Mouse (Mus musculus) monocyte, adult 2 months (primary cell): ENCODE results near the gene Nlgn3.
A peak's percentile ranks its signal among the peaks of the same experiment; 100 is the strongest.

Experiments
- DNase-seq, 2 experiments: peaks; one replicate each; pipeline ENCODE4 v3.0.0; 2022; ENCODE audit warnings: low spot score in 2 of 2, low read depth in 1 of 2

Gene Nlgn3

DNA sequence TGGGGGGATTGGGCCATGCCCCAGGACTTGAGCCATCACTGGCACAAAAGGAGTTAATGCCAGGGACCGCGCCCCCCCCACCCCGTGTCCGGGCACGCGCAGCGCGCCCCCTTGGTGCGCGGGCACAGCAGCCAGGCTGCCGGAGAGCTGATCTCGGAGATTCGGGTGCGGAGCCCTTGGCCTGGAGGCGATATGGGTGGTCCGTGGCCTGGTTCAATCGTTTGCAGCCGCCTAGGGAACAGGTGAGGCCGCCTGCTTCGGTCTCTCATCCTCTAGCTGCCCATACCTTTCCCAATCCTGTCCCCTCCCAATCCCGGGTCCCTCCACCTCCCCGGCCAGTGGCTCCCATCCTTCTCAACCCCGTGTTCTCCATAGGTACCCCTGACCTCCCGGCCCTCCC, at the start of gene Nlgn3:
Nlgn3 (plus strand) TSS at position 114 of the 400 bp plus-strand sequence.
- no peak for DNase-seq

DNA sequence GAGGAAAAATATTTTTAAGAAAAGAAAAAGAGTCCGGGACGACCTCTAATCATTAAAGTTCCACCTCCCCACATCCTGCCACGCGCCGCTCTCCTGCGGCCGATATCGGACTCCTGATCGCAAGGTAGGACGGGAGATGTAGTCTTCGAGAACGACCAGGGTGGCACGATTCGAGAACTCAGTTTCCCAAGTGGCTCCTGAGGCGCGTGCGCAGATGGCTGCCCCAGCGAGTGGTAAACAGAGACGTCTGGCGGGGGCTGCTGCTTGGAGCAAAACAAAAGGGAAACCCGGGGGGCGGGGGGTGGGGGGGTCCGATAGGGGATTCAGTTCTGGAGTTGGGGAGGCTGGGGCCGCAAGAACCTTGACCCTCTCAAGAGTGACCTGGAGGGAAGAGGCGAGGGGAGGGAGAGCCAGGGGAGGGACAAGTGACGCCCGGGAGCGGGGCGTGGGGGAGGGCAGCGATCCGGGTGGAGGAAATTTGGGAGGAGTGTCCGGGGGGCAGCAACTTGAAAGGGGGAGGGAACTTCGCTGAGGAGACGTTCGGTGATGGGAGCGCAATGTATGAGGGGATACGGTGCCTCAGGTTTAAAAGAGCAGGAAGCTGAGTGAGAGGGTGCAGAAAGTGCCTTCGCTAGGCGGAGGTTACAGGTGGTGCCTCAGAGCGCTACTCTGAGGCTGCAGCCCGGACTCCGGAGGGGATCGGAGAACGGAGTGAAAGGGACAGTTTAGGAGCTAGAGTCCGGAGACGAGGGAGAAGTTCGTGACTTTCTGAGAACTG, 44.8 kb upstream of the Nlgn3 start, which contains the start of gene Foxo4:
Foxo4 (plus strand) TSS at position 577 of the 778 bp plus-strand sequence.
- DNase-seq = peak in 1 of 2 experiments; percentile 54

DNA sequence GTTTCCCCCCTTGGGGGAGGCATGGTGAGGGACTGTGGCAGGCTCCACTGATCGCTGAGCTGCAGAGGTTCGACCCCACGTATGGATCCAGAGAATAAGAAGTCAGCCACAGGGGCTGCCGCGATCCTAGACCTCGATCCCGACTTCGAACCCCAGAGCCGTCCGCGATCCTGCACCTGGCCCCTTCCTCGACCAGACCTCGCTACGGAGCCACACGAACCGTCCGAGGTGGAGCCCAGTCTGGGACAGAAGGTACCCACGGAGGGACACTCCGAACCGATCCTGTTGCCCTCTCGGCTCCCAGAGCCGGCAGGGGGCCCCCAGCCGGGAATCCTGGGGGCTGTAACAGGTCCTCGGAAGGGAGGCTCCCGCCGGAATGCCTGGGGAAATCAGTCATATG, 44.2 kb upstream of the Nlgn3 start:
- DNase-seq = no peak

DNA sequence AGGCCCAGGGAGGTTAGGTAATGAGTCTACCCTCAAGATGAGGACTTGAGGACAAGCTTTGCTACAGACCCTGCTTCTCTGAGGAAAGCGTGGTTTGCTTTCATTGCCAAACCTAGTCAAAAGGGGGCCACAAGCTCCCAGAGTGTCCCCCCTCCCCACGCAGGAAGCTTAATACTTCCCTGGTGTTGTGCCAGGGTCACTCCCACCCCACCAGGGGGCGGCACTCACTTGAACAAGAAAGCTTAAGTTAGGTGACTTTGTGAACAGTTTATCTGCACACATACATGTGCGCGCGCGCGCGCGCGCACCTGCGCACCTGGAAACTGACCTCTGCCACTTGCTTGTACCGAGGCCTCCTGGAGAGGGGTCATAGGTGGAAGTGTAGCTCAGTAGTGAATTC, 42.4 kb upstream of the Nlgn3 start:
- no peak for DNase-seq

DNA sequence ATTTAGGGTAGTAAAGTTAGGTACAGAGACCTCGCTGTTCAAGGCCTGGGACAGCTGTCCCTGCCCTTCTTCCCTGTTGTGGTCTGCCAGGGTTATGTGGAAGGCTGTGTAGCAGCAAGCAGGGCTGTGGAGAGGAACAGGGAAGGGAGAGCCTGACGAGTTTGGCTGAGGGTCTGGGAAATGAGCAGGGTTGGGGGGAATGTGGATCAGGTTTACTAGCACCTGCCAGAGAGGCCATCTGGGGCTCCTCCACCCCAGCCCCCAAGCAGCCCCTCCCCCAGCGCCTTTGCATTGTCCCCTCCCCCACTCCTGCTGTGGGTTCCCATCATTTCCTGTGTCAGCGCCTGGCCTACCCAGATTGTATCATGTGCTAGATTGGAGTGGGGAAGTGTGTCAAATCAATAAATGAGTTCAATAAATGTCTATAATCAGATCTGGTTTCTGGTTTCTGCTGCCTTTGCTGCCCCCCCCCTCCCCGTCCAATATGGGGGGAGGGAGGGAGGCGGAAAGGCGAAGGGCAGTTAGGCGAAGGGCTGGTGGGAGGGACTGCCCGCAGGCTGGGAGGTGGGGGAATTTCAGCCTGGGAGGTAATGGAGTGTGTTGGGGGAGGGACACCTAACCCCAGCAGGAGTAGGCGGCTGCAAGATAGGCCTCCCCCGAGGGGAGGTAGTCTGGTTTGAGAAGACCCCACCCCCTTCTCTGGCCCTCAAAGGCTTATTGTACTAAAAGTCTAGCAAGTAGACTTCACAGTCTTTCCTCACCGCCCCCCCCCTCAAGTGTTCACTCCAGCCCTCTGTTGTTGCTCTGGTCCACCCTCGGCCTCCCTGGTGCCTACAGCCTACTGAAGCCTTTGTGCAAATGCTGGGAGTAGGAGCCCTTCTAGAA, 38.3 kb upstream of the Nlgn3 start:
- DNase-seq = no peak

DNA sequence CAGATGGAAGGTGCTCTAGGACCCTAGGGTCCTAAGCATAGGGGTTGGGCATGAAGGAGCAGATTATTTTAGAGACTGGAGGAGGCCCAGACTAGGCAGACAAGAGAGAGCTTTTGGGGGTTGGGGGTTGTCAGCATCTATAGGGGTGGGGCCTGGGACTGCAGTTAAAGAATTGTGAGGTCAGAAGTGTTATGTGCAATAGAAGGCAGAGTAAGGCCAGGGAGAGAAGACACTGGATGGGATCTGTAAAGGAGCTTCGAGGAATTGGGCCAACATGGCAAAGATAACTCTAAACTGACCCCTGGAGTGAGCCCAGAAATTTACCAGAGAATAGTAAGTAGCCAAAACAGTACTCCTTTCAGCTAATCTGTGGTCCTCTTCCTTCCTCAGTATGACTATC, 35.1 kb upstream of the Nlgn3 start, which contains the start of gene Gm614:
Gm614 (minus strand) TSS at position 101 of the 400 bp plus-strand sequence.
- DNase-seq = no peak

DNA sequence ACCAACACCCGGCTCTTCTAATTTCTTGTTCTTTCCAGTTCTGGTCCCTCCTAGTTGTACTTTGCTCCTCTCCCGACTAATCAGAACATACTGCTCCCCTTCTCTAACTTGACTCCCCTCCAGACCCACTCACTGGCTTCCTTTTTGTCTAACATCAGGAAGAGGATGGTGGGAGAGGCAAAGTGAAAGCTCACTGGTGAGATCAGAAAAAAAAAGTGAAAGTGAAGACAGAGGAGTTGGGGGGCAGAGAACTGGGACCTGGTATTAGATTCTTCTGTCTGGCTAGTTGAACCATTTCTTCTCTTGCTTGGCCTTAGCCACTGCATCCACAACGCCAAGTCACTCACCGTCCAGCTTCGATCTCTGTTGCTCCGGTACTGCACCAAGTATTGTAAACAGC, 32.3 kb upstream of the Nlgn3 start:
- no peak for DNase-seq

DNA sequence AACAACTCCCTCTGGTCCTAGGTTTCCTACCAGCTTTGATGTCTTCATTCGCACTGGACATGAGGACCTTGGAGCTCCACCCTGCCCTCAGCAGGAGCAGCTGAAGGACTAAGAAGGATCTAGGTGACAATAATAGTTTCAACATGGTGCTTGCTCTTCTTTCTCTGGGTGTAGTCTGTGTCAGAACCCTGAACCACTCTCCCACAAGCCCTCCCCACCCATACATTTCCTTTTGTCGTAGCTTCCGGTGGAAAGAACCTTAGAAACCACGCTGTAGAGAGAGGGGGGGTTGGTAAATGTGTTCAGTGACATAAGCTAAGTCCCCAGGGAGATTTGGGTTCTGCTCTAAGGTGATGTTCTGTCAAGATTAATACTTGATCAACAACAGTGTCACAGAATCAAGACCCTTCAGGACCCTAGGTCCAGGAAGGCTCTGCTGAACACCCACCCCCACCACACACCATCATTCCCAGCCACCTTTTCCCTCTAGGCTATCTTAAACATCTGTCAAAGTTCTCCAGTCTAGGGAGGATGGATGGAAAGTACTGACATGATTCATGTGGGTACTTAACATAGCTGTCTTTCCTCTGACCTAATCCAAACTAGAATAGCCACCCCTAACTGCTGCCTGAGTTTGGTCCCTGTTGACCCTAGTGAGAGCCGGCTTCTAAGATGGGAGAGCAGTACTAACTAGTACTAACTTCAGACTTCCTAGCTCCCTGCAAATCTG, 30.8 kb upstream of the Nlgn3 start, which contains the start of gene Il2rg:
Il2rg (minus strand) TSS at position 231 of the 730 bp plus-strand sequence.
- peak in 1 of 2 experiments; percentile 34 for DNase-seq

DNA sequence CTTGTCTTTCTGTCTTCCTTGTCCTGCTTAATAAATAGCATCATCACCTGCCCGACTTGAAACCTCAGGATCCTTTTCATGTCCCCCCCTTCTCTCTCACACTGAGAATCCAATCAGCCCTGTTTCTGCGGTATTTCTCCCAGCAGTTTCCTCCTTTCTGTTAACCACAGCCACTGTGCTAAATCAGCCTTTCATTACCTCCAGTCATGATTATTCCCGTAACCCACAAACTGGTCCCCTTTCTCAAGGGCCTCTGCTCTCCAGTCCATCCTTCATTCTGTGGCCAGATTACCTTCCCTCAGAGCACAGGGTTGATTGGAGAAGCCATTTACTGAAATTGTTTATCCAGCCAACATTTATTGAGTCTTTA, 30.2 kb upstream of the Nlgn3 start, which contains the start of gene Gm20489:
Gm20489 (minus strand) TSS at position 269 of the 370 bp plus-strand sequence.
- DNase-seq = no peak

DNA sequence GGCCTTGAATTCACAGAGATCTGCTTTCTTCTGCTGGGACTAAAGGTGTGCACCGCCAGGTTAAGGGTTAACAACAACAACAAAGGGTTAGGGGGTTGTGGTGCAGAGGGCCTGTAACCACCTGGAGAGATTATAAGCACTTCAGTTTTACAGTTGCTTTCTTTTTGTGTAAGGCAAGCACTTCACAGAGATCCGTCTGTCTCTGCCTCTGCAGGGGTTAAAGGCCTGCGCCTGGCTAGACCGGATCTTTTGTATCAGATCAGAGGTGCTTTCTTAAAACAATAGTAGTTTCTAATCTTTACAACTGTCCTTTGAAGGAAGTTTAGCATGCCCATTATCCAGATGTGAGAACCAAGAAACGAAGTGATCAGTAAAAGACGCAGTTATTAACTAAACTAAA, 25.6 kb upstream of the Nlgn3 start:
- DNase-seq = no peak

DNA sequence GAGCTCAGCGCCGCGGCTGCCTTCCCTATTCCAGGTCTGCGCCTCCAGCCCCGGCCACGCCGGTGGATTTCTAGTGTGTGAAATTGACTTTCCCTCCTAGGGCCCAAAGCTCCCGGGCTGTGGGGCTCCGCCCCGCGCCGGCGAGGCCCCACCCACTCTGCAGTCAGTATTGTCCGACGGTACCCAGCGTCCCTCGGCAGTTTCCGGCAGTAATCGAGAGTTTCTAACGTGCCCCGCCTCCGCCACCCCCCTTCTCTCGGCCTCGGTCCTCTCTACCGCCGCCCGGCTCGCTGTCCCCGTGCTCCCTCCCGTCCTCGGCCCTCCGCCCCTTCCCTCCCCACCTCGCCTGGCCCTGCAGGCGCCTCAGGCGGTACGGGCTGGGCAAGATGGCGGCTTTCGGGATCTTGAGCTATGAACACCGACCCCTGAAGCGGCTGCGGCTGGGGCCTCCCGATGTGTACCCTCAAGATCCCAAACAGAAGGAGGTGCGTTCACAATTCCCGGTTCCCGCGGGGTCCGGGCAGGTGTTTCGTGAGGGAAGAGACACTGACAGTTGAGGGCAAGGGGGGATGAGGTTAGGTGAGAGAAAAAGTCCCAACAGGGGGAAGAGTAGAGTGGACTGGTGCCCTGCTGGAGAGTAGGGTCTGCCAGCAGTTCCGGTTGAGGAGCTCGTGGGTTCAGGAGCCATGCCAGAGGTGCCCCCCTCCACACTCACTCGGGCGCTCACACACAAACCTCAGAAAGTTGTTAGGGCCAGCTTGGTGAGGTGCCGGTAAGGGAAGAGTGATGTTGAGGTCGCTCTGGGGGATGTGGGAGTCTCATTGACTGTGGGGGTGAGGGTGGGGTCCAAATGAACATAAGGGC, 24.9 kb upstream of the Nlgn3 start, which contains the start of gene Med12:
Med12 (plus strand) TSS at position 156 of the 864 bp plus-strand sequence.
- peak; percentile 53 to 78 for DNase-seq

DNA sequence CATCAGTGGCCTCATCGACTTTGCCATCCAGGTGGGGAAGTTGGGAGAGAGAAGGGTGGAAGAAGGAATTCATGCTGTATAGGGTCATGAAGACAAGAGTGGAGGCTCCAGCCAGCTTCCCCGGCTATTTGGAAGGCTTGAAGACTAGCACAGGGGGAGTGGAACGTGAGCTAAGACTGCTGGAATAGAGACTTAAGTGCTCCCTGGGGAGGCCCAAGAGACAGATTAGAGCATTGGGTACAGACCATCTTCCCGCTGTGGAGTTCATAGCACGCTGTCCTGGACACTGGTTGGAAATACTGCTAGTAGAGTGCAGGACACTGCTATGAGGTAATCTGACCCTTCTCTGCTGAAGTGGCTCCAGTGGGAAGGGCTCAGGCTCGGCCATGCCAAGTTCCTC, 16.2 kb upstream of the Nlgn3 start:
- no peak for DNase-seq

DNA sequence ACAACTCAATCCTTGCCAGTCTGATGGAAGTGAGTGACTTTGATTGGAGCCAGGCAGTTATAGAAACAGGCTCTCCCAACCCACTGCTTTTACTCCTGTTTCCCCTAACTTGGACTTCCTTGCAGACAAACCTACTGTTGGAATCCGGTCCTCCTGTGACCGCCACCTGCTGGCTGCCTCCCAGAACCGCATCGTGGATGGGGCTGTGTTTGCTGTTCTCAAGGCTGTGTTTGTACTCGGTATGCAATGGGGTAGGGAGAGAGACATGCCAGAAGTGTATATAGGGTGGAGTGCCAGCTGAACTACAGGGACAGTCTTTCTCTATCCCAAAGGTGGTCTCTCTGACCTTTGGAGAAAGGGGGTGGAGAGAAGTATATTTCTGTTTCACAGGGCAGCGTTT, 13.4 kb upstream of the Nlgn3 start:
- peak in 1 of 2 experiments; percentile 31 for DNase-seq

DNA sequence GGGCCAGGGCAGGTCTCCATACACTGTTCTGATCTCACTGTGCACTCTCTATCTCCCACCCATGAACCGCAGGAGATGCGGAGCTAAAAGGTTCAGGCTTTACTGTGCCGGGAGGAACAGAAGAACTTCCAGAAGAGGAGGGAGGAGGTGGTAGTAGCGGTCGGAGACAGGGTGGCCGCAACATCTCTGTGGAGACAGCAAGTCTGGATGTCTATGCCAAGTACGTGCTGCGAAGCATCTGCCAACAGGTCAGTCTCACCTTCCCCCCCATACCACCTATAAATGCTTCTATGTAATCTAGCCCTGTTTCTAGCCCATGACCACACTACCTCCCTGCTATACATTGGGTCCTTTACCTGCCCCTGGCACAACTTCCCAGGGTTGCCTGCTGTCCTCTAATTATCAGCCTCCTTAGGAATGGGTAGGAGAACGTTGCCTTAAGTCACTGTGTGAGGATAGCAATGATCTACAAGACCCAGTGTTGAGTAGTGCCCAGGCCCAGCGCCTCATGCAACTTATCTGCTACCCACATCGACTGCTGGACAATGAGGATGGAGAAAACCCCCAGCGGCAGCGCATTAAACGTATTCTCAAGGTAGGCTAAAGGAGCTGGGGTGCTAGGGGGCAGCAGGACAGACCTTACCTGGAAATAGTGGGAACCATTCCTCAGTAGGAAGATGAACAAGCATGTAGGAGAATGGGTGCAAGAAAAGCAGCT, 12.9 kb upstream of the Nlgn3 start:
- no peak for DNase-seq

DNA sequence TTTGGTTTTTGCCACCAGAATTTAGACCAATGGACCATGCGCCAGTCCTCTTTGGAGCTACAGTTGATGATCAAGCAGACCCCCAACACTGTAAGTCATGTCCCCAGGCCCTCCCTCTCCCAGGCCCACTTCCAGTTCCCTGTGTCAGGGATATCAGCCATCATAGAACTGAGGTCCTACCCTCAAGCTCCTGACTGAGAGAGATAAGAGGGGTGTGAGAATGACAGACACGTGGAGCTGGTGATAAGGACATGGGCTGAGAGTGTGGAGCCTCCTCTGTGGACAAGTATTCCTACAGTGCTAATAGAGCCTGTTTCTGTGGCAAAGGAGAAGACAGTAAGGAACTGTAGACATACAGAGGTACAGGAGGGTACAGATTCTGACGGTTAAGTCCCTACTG, 11.4 kb upstream of the Nlgn3 start:
- DNase-seq = no peak

DNA sequence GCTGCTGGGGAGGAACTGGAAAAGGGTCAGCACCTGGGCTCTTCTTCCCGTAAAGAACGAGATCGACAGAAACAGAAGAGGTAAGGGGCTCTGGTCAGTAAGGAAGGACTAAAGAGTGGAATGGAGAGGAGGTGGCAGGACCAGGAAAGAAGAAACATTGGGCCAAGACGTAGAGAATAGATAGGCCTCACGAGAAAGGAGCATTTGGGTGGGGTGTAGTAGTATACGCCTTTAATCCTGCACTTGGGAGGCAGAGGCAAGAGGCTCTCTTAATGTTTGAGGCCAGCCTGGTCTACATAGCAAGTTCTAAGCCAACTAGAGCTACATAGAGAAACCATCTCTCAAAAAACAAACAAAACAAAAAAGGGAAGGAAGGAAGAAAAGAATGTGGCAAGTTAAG, 10.5 kb upstream of the Nlgn3 start:
- DNase-seq = no peak

DNA sequence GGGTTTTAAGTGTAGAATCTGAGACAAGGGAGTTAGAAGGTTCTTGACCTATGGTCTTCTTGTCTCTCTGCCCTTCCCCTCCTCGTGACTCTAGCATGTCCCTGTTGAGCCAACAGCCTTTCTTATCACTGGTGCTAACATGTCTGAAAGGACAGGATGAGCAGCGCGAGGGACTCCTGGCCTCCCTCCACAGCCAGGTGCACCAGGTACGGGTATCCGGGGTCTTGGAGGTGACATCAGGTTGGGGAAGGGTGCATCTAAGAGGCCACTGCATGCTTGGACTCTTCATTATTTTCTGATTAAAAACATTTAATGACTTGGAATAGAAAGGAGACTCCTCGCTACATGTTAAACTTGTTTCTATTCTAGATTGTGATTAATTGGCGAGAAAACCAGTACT, 9.9 kb upstream of the Nlgn3 start:
- no peak for DNase-seq

DNA sequence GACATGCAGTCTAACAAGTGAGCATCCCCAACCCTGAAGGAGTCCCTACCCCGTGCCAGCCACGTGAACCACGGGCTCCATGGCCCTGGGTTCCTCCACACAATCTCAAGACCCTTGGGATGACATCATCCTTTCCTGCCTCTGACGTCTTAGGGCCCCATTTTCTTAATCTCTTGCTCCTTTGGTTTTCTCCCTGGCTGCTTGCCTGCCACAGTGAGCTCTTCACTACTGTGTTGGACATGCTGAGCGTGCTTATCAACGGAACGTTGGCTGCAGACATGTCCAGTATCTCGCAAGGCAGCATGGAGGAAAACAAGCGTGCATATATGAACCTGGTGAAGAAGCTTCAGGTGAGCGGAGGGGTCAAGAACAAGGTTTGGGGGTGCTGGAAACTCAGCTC, 8.9 kb upstream of the Nlgn3 start:
- DNase-seq = no peak
